Mouse (Mus musculus) right cerebral cortex, postnatal 10 days (tissue): ENCODE measurements around the gene Plin1.

ENCODE experiments used
- DNase-seq, 2 experiments: peaks; one replicate each; pipeline ENCODE4 v3.0.0; 2021; ENCODE audit warnings: low spot score in 2 of 2

Plin1 gene

GRCm38 (mm10) chr7:79736511-79736910, 3.8 kb upstream of the Plin1 start:
- no peak for DNase-seq

- peak in 1 of 2 experiments; percentile 51 for DNase-seq
Measured at GRCm38 (mm10) chr7:79734563-79734962, 1.9 kb upstream of the Plin1 start.

- DNase-seq: no peak
Measured at GRCm38 (mm10) chr7:79731438-79731837, 1.3 kb downstream of the Plin1 start.

- DNase-seq: no peak
Measured at GRCm38 (mm10) chr7:79729743-79730370, 2.8 kb downstream of the Plin1 start.

GRCm38 (mm10) chr7:79729169-79729568, 3.5 kb downstream of the Plin1 start:
- DNase-seq: peak; percentile 65 to 73

- peak; percentile 54 to 67 for DNase-seq
Measured at GRCm38 (mm10) chr7:79728219-79728618, 4.5 kb downstream of the Plin1 start.

GRCm38 (mm10) chr7:79727091-79727490, 5.6 kb downstream of the Plin1 start:
- DNase-seq: peak in 1 of 2 experiments; percentile 64

- peak; percentile 59 to 67 for DNase-seq
Measured at GRCm38 (mm10) chr7:79721386-79721977, 11.2 kb downstream of the Plin1 start.

GRCm38 (mm10) chr7:79715187-79715981, 17.3 kb downstream of the Plin1 start, which contains the start of gene Kif7:
Gene Kif7, minus strand, starts transcription at chr7:79715720.
- peak; percentile 81 for DNase-seq

GRCm38 (mm10) chr7:79710831-79711230, 21.9 kb downstream of the Plin1 start:
- DNase-seq: no peak

GRCm38 (mm10) chr7:79710130-79710607, 22.5 kb downstream of the Plin1 start:
- peak; percentile 80 to 84 for DNase-seq

- DNase-seq: no peak
Measured at GRCm38 (mm10) chr7:79705210-79705609, 27.5 kb downstream of the Plin1 start.

- no peak for DNase-seq
Measured at GRCm38 (mm10) chr7:79702755-79703154, 29.9 kb downstream of the Plin1 start.

GRCm38 (mm10) chr7:79696495-79696894, 36.2 kb downstream of the Plin1 start:
- no peak for DNase-seq

GRCm38 (mm10) chr7:79680231-79680630, 52.5 kb downstream of the Plin1 start:
- DNase-seq: no peak

- no peak for DNase-seq
Measured at GRCm38 (mm10) chr7:79679186-79679585, 53.5 kb downstream of the Plin1 start.

GRCm38 (mm10) chr7:79670900-79671604, 61.7 kb downstream of the Plin1 start:
- no peak for DNase-seq
